Mouse (Mus musculus): Measurements from ENCODE around the gene Sema6c.

- no peak for TF ChIP-seq GATA1 (IDR thresholded peaks at IDR 0.05; ENCODE audit: low read length)
- no peak for TF ChIP-seq TAL1 (IDR thresholded peaks at IDR 0.05; ENCODE audit: low read length)
Measured at GRCm38 (mm10) chr3:95142617-95143011, 17.6 kb upstream of the Sema6c start.
